ENCODE assay signal across 24 mouse cellular contexts in the genomic region with DNA sequence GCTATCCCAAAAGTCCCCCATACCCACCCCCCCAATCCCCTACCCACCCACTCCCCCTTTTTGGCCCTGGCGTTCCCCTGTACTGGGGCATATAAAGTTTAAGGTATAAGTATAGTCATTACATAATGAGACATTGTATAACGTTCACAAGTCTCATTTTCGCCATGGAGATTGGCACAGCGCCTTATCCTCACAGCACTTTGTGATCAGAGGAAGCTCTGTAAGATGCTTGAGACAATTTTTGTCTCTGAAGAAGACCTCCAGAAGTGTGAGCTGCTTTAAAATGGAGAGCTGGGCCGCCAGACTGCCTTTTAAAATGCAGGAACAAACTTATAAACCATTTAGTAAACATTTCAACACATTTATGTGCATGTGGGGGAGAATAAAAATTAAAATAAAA.
DNase-seq lines count a peak whose midpoint lies in the region; ATAC-seq lines count a peak whose summit lies in the region.
"Had no signal": no experiment of that assay in that cellular context is flagged by ENCODE, and none has a peak within 500 bp of the region (broad histone marks: within the 10 kb centered on the region; RNA-seq: fewer than 3 reads in every experiment).

No protein-coding gene starts in this region.

- intact Hi-C loops in left cerebral cortex, postnatal 10 days (cut with DNase I), result no loop called here

- DNase-seq in frontal cortex, postnatal 25 days (ENCODE audit: low spot score in 2 of 2), result no peak
- peak; percentile 3 to 25 for DNase-seq in left cerebral cortex, postnatal 10 days (ENCODE audit: extremely low spot score in 1 of 2, low spot score in 2 of 2)
- peak; percentile 33 to 36 for DNase-seq in right cerebral cortex, adult 2 months (ENCODE audit: low spot score in 2 of 2)
- peak; percentile 8 for DNase-seq in right cerebral cortex, postnatal 4 days
- no peak for DNase-seq in ovary, postnatal 36 days (ENCODE audit: low spot score)
- no peak for DNase-seq in gastrocnemius, postnatal 25 days
- no peak for DNase-seq in ovary, postnatal 10 days (ENCODE audit: low spot score)
- DNase-seq: adrenal gland, adult 2 months; adrenal gland, postnatal 36 days; cerebellum, adult 8-10 months; cerebellum, postnatal 25 days; gastrocnemius, postnatal 10 days; heart, postnatal 36 days; kidney, adult 2 months; kidney, postnatal 10 days; liver, embryonic 13.5 days; lung, adult 18-20 months; midbrain, embryonic 14.5 days; thymus, postnatal 14 days had no signal

- peak; percentile 97 for ATAC-seq in frontal cortex, adult (ENCODE audit: low TSS enrichment)
- ATAC-seq: activated CD4-positive, CD25-positive, alpha-beta regulatory T cell, adult 4 months; hindbrain, postnatal 0 days; intestine, embryonic 15.5 days; lung, postnatal 0 days had no signal

Comparison
In these comparisons a context has a peak if more than half of its experiments do, and no peak if none do; other contexts are left out.
1. DNase-seq: peak in left cerebral cortex, postnatal 10 days (2 of 2), right cerebral cortex, adult 2 months (2 of 2) and right cerebral cortex, postnatal 4 days (single experiment); none in frontal cortex, postnatal 25 days (0 of 2), ovary, postnatal 36 days (single experiment), gastrocnemius, postnatal 25 days (single experiment) and ovary, postnatal 10 days (single experiment).